Mouse (Mus musculus) leukemia stem cell, adult 10-12 weeks (primary cell): ENCODE results near the gene Zfp708. TPM values are rescaled to one million over a fixed set of nuclear protein-coding genes. Genes with fewer than 3 reads are reported as not detected.

Source experiments
- polyA plus RNA-seq: library from polyadenylated mRNA; stranded (reverse); fragments of >175 nt; gene quantifications from 2 replicates; pipeline ENCODE4 v1.2.3, GENCODE M21; 2012; ENCODE audit warnings: low replicate concordance

Gene Zfp708
- not detected in 2 replicates for polyA plus RNA-seq

GRCm38 (mm10) chr13:67097876-67098275 lies at the start of gene Zfp708:
Gene Zfp708 (minus strand): TSS chr13:67097976.

GRCm38 (mm10) chr13:67121360-67121759 lies 23.6 kb upstream of the Zfp708 start, which contains the start of gene Zfp759:
Gene Zfp759 (plus strand): TSS chr13:67121660.

GRCm38 (mm10) chr13:67116163-67116562 lies 18.4 kb upstream of the Zfp708 start, which contains the start of gene Rslcan18:
Gene Rslcan18 (minus strand): TSS chr13:67116263.

GRCm38 (mm10) chr13:67108194-67108820 lies 10.5 kb upstream of the Zfp708 start, which contains the start of gene Gm28557:
Gene Gm28557 (minus strand): TSS chr13:67108604.

GRCm38 (mm10) chr13:67060786-67061358 lies 36.9 kb downstream of the Zfp708 start, which contains the start of gene Zfp712:
Gene Zfp712 (minus strand): TSS chr13:67061170.

Other genes with a start within 250 kb of the Zfp708 start
- 0.19 TPM in 1 of 2 replicates, not detected in the other for gene Gm10767, start 193.1 kb downstream of the Zfp708 start, polyA plus RNA-seq
- gene Zfp712, start 36.8 kb downstream of the Zfp708 start, polyA plus RNA-seq: 0.11 TPM in 1 of 2 replicates, not detected in the other
- gene Gm28557, start 10.6 kb upstream of the Zfp708 start, polyA plus RNA-seq: 0.16 TPM in 1 of 2 replicates, not detected in the other
- not detected in 2 replicates for gene Rslcan18, start 18.3 kb upstream of the Zfp708 start, polyA plus RNA-seq
- 0.07 and 0.44 TPM in 2 replicates for gene Zfp759, start 23.7 kb upstream of the Zfp708 start, polyA plus RNA-seq
- 0.08 and 0.12 TPM in 2 replicates for gene Rsl1, start 75.2 kb upstream of the Zfp708 start, polyA plus RNA-seq
- gene Zfp455, start 96.5 kb upstream of the Zfp708 start, polyA plus RNA-seq: 0.18 TPM in 1 of 2 replicates, not detected in the other
- 0.06 and 0.10 TPM in 2 replicates for gene Zfp458, start 180.5 kb upstream of the Zfp708 start, polyA plus RNA-seq
- gene Zfp457, start 208.5 kb upstream of the Zfp708 start, polyA plus RNA-seq: not detected in 2 replicates
- 0.16 and 0.20 TPM in 2 replicates for gene Zfp595, start 234.6 kb upstream of the Zfp708 start, polyA plus RNA-seq